Mouse (Mus musculus) monocyte, adult 2 months (primary cell): ENCODE data around the gene Spdye4a.
"Not testable (repeated sequence)": the region's sequence is repeated elsewhere in the genome, so short reads cannot be mapped to it uniquely, and the experiment has no call there.

Experiments
- DNase-seq, 2 experiments: peaks; one replicate each; pipeline ENCODE4 v3.0.0; 2022; ENCODE audit warnings: low spot score in 2 of 2, low read depth in 1 of 2

The Spdye4a gene

DNA sequence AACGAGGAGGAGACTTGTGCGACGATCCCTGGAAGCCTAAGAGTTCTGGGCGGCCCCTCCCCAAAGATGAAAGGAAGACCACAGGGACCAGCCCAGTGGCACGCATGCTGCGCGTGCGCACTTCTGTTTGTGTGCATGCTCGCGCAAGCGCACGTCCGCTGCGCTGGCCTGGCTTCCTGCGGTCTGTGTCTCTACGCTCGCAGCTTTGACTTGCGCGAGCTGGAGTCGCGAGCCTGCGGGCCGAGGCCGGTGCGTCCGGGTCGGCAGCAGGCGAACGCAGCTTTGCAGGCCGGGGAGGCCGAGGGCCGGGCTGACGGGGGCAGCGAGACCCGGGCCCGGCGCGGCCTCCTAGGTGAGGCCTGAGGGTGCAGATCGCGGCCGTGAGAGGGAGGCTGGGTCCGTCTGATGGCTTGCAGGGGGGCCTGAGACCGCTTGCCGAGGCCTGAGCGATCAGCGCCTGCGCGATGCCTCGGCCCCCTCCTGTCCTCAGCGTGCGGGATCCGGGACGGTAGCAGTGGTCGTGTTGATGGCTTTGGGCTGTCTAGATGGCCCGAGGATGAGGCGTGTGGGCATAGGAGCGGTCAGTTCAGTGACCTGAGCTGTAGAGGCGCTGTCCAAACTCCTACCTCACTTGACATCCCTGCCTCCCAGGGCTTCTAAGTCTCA is 8.5 kb upstream of the Spdye4a start, which contains the start of gene Zfp12:
Zfp12 (plus strand) TSS at position 136 of the 666 bp plus-strand sequence.
- peak; percentile 62 to 71 for DNase-seq

- no peak for DNase-seq
Measured at GRCm38 (mm10) chr5:143222287-143222686, 4.4 kb downstream of the Spdye4a start.

DNA sequence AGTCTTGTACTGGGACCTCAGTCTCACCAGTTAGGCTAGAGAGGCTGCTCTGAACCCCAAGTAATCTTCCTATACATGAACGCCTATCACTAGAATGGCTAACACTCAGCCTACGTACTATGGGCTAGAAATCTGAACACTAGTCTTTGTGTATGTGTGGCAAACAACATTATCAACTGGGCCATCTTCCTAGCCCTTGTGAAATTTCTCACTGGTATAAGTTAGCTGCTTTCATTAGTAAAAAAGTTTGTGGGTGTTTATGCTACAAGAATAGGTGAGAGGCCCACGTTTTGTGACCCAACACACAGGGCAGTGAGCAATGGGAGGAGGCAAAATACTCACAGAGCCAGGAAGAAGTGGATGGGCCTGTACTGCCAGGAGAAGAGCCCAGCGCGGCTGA is 5.7 kb downstream of the Spdye4a start:
- no peak for DNase-seq

DNA sequence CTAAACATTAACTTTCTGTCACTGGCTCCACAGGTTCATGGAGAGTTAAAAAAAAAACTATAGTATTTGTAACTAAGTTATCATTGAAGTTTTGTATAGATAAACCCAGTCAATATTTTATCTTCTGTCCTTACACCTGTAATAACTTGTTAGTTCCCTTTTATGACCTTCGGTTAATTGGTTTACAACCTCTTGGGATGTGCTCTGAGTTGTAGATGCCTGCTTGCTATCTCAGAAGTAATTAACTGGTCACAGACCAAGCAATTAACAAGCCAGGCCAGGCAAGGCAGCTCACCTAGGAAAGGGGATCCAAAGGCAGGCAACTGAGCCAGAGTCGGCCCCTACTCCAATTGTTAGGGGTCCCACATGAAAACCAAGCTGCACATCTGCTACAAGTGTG is 12.9 kb downstream of the Spdye4a start:
- no peak for DNase-seq

GRCm38 (mm10) chr5:143205015-143205414 is 21.7 kb downstream of the Spdye4a start:
- DNase-seq: no peak

DNA sequence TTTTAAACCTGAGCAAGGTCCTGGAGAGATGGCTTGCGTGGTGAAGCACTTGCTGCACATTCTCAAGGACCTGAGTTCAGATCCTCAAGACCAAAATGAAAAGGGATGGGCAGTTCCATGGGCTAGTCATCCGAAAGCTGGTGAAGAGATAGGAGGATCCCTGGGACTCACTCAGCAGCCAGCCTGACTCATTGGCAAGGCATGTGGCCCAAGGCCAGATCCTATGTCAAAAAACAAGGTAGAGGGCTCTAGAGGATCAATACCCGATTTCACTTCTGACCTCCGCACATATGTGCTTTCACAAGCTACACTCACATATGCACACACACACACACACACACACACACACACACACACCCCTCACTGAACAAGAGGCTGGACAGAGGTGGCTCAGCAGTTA is 30.2 kb downstream of the Spdye4a start:
- no peak for DNase-seq

DNA sequence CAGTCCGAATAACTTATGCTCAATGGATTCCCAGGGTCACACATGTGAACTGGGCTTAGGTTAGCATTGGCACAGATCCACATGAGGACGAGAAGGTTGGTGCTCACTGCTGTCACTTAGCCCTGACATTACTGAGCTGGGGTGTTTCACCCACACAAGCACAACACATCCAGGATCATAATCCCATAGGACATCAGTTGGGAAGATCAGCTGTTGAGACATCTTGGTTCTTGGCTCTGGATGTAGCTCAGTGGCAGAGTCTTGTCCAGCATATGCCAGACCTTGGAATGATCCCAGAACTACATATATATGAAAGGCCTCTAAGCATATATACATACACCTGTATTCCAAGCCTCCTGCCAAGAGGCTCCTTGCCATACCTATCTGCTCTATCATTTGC is 31.5 kb downstream of the Spdye4a start:
- no peak for DNase-seq

DNA sequence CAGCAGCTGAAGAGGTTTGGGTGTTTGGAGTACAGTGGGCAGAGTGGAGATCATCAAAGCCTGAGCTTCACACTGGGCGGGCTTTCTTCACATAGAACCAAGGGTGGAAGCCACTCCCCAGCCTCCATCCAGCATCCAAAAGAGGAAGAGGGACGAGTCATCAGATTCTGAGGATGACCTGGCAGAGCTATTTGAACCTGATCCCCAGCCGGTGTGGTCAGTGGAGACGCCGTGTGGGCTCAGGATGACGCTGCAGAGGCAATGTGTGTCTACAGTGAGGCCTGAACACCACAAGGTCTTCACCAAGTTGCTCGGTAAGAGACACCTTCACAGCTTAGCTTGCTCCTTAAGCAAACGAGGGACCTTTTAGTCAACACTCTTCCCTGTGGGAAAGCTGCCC is 31.9 kb downstream of the Spdye4a start:
- not testable (repeated sequence) for DNase-seq

GRCm38 (mm10) chr5:143192806-143193205 is 33.9 kb downstream of the Spdye4a start:
- DNase-seq: no peak

- not testable (repeated sequence) for DNase-seq
Measured at GRCm38 (mm10) chr5:143188014-143188413, 38.7 kb downstream of the Spdye4a start.

- DNase-seq: peak; percentile 79 to 82
Measured at GRCm38 (mm10) chr5:143180255-143181076, 46.2 kb downstream of the Spdye4a start, which contains the start of the genes Rbak and Spdye4b. Rbak (minus strand) TSS chr5:143180775. Spdye4b (plus strand) TSS chr5:143181017.

DNA sequence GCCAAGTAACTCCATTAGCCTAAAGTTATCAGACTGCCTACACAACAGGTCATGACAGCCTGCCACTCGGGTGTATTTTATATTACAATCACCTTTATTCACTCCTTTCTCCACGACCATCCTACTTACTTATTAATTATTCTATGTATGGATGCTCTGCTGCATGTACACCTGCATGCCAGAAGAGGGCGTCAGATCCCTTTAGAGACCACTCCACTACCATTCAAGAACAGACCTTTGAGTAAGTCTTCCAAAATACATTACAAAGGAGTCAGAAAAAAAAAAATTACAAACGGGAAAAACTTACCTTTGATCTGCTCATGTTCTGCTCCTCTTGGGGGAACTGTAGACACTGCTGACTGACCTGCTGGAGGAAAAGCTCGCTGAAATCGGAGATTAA is 47.5 kb downstream of the Spdye4a start:
- no peak for DNase-seq

- no peak for DNase-seq
Measured at GRCm38 (mm10) chr5:143177541-143178200, 49.0 kb downstream of the Spdye4a start.

DNA sequence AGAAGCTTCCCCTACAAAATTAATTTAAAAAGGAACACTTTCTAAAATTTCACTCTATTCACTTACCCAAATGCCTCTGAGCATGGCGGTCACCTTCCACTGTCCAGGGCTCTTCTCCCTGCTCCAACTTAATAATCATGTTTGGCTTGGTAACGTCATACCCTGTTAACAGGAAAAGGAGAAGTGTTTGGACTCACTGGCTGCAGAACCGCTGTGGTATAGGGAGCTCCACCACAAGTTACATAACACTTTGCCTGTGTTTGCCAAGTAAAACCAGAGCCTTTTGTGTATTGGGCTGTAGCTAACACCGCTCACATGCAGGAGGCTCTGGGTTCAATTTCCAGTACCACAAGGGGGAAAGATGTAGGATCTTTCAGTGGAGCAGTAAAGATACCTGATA is 50.7 kb downstream of the Spdye4a start:
- no peak for DNase-seq
